Mouse (Mus musculus) v-Abl transformed pro-B cells (cell line): Measurements from ENCODE around the gene Smdt1.
"Not testable (repeated sequence)": the region's sequence is repeated elsewhere in the genome, so short reads cannot be mapped to it uniquely, and the experiment has no call there.

Experiments
- in situ Hi-C, 2 experiments: fragments of 400-800 bp; cut with MboI; formaldehyde crosslinking; loops; one replicate each; pipeline ENCODE4 v1.15.1; 2025; ENCODE audit not compliant: unreplicated experiment in 2 of 2

Gene Smdt1

GRCm38 (mm10) chr15:82362234-82362633, 23.5 kb downstream of the Smdt1 start:
- in situ Hi-C loops = no loop called here

DNA sequence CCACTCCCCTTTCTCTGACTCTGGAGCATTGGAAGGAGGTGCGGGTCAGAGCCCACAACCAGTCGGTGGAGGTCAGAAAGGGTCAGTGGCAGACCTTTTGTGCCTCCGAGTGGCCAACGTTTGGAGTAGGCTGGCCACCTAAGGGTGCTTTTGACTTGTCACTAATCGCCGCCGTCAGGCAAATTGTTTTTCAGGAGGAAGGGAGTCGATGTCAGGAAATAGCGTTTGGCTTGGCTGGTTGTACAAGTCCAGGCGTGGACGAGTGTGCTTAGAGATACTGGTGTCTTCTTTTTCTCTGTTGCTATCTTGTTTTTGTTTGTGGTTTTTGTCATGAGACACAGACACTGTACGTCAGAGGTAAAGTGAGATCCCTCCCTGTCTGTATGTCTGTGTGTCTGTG, 25.0 kb downstream of the Smdt1 start:
- in situ Hi-C loops = not testable (repeated sequence)

- in situ Hi-C loops = not testable (repeated sequence)
Observed at GRCm38 (mm10) chr15:82364561-82364960, 25.8 kb downstream of the Smdt1 start.

- in situ Hi-C loops = no loop called here
Observed at GRCm38 (mm10) chr15:82368146-82368545, 29.4 kb downstream of the Smdt1 start.

DNA sequence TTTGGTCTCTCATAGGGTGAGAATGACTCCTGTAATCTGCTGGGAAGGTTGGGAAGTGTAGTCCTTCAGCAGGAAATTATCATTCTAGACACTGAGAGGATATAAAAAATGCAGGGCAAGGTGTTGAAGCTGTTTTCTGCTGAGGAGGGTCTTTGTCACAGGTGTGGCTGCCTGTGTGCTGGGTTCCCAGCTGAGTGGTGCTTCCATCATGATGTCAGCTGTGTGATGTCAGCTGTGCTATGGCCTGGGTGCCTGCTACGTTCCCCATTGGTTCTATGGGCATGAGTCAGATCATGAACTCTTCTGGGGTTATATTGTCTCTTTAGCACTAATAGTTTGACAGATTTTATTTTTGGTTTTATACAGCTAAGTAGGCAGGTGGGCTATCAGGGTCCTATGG, 30.1 kb downstream of the Smdt1 start:
- in situ Hi-C loops = no loop called here

DNA sequence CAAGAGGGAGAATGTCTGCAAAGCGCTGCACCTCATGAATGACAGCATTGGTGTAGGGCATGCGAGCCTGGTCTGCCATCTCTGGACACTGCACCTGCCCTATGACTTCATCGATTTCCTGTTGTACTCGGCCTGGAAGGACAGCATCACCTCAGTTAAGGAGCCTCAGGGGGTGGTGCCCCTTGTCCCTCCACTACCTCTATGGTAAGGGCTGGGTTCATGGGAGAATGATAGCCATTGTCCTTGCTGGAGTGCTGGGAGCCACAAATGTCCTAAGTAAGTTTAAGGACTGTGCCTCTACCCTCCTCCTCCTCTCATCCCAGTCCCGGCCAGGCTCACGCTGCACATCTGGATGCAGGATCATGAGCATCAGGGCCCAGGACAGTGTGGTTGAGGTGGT, 33.7 kb downstream of the Smdt1 start:
- in situ Hi-C loops = no loop called here

DNA sequence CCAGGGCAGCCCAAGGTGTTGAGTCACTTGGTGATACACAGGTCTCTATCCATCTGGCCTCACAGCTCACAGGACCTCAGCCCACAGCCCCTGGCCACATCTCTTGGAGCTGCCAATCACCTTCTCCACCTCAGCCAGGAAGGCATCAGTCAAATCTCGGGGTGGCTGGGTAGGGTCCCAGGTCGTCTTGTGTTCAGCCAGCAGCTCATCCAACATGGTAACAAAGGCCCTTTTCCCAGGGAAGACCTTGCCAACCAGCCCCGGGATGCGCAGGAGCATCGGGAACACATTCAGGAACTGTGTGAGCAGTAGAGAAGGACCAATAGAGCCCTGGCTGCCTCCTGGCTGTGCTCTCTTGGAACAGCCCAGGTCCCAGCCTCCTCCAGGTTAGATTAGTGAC, 34.2 kb downstream of the Smdt1 start:
- in situ Hi-C loops = no loop called here

DNA sequence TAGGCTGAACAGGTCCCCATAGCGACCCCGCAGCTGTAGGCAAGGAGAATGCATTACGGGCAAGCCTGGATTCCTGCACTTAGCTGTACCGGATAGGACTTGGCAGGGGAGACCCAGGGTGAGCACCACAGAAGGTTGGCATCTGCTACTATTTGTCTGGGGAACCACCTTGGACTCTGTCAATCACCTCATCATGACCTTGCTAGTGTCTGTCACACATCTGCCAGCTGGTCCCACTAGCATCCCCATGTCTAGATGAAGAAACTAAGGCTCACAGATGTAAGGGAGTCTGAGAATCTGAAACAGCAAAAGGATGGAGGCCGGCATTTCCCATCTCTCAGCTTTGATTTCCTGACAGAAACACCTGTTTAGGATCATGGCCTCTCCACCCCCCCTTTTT, 35.7 kb downstream of the Smdt1 start:
- in situ Hi-C loops = no loop called here

DNA sequence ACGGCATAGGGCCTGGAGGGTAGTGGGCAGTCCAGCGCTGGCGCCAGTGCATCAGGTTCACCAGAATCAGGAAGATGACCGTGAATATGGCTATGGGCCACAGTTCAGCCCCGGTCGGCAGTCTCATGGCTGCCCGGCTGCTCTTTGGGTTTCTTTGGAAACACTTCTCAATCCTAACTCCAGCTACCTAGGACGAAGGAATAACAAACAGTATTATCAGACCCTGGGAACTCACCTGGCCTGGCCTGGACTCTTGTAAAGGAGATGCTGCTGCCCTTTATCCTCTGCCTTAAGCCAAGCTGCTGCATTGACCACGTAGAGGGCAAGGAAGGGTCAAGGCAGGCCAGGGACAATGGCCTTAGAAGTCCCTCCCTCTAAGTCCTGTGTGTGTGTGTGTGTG, 37.1 kb downstream of the Smdt1 start:
- in situ Hi-C loops = no loop called here

DNA sequence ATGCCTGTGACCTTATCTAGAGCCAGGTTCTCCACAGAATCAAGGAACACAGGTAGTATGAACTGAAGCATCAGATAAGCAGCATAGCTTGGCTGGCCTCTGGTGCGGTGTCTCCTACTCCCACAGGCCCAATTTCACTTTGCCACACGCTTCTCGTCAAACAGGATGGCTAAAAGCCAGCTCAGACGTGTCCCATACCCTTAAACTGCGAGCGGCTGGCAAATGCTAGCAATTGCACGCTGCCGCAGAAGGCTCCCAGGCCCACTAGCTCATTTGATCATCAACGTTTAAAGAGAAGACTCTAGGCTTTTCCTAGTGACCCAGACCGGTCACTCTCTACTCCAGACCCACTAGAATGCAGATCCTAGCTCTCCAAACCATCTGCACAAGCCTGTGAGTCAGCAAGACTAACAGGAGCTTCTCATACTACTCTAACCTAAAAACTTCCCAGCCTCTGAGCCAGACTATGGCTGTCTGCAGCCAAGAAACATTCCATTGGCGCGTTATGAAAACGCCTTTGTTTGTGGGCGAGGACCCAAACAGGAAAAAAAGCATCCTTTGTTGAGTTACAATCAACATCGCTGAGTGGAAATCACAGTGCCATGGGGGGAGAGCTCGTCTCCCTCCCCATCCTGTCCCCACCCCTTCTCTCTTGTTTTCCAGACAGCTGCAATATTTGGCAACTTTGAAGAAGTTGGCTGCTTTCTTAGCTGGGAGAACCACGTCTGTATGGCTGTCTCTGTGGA, 37.8 kb downstream of the Smdt1 start:
- in situ Hi-C loops = no loop called here

- in situ Hi-C loops = no loop called here
Observed at GRCm38 (mm10) chr15:82377701-82378100, 38.9 kb downstream of the Smdt1 start.

GRCm38 (mm10) chr15:82378261-82379180, 39.8 kb downstream of the Smdt1 start:
- in situ Hi-C loops = no loop called here

- in situ Hi-C loops = no loop called here
Observed at GRCm38 (mm10) chr15:82379511-82379870, 40.7 kb downstream of the Smdt1 start.

DNA sequence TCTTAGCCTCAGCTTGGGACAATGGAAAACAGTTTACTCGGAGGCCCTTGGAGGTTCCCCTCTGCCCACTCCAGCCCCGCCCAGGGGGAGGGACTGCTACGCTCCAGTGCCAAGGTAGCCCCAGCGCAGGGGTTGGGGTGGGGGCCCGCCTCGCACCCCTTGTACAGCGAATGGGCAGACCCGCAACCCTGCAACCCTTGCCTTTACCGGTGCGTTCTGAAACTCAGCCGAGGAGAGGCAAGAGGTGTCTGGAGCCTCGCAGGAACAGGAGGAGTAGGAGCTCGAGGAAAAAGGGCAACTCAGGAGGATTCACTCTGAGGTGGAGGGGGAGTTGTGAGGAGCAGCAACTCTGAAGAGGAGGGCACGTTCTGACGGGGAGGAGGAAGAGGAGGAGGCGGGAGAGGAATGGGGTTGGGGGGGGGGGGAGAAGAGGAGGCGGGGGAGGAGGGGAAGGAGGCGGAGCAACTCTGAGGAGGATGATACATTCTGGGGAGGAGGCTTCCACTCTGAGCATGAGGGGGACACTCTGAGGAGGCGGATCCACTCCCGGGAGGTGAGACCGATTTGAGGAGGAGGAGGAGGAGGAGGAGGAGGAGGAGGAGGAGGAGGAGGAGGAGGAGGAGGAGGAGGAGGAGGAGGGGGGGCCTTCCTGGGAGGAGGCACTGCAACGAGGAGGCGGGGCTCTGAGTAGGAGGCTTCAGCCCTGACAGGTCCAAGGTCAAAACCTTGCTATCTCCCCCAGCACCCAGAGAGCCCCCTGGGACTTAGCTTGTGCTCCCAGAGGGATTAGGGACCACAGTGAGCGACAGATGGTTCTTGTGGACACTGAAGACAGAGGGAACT, 41.3 kb downstream of the Smdt1 start, which contains the start of gene Cyp2d22:
TSS of gene Cyp2d22 (minus strand) at position 390 of the 843 bp plus-strand sequence.
- in situ Hi-C loops = no loop called here

DNA sequence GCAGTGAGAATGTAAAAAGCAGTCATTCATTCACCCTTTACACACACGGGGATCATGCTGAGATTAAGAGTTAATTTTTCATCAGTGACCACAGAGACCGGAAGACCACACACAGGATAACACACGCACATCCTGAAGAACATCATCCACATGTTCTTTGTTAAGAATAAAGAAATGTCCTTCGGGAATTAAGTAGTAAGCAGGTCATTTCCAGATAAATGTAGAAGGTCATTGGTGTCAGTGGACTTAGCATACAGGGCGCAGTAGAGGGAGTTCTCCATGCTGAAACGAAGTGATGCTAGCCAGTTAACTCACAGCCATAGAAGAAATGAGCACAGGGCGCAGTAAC, 41.9 kb downstream of the Smdt1 start:
- in situ Hi-C loops = no loop called here

- in situ Hi-C loops = no loop called here
Observed at GRCm38 (mm10) chr15:82382441-82382840, 43.7 kb downstream of the Smdt1 start.

GRCm38 (mm10) chr15:82385729-82386128, 47.0 kb downstream of the Smdt1 start:
- in situ Hi-C loops = no loop called here

- in situ Hi-C loops = not testable (repeated sequence)
Observed at GRCm38 (mm10) chr15:82389916-82390315, 51.2 kb downstream of the Smdt1 start.

- in situ Hi-C loops = not testable (repeated sequence)
Observed at GRCm38 (mm10) chr15:82393922-82394321, 55.2 kb downstream of the Smdt1 start, which contains the start of gene Cyp2d11. Cyp2d11 (minus strand) TSS chr15:82394022.

- in situ Hi-C loops = not testable (repeated sequence)
Observed at GRCm38 (mm10) chr15:82395955-82396354, 57.2 kb downstream of the Smdt1 start.
